Mouse (Mus musculus) hindbrain, postnatal 0 days (tissue): ENCODE measurements around the gene Rem1. TPM values are rescaled to one million over a fixed set of nuclear protein-coding genes. Genes with fewer than 3 reads are reported as not detected.
A peak's percentile ranks its signal among the peaks of the same experiment; 100 is the strongest.
"Not testable (repeated sequence)": the region's sequence is repeated elsewhere in the genome, so short reads cannot be mapped to it uniquely, and the experiment has no call there.

ENCODE experiments used
- ATAC-seq: fragments of 200-750 bp; cut with Nextera tagmentation; 2 replicates; pipeline ENCODE4 v1.8.0; 2017; ENCODE audit warnings: mild to moderate bottlenecking, moderate TSS enrichment, moderate library complexity
- DNase-seq: peaks from one replicate; pipeline ENCODE4 v3.0.0-alpha.2; 2015; ENCODE audit warnings: low spot score
- H3K27ac ChIP-seq: fragments of 300-500 bp; sonication (generic); 2 replicates; pipeline ENCODE4 v1.5.1; 2014; ENCODE audit warnings: mild to moderate bottlenecking
- H3K27me3 ChIP-seq: fragments of 300-500 bp; sonication (generic); 2 replicates; pipeline ENCODE4 v1.6.1; 2014; ENCODE audit warnings: low read length, mixed read lengths; ENCODE audit not compliant: insufficient read depth
- H3K36me3 ChIP-seq: fragments of 300-500 bp; sonication (generic); 2 replicates; pipeline ENCODE4 v1.6.1; 2014; ENCODE audit warnings: low read length, mixed read lengths; ENCODE audit not compliant: insufficient read depth
- H3K4me1 ChIP-seq: fragments of 300-500 bp; sonication (generic); 2 replicates; pipeline ENCODE4 v1.6.1; 2014; ENCODE audit warnings: antibody characterized with exemption, low read length, mixed read lengths; ENCODE audit not compliant: insufficient read depth
- H3K4me2 ChIP-seq: fragments of 300-500 bp; sonication (generic); 2 replicates; pipeline ENCODE4 v1.6.1; 2014; ENCODE audit warnings: low read depth, mild to moderate bottlenecking, low read length, moderate library complexity, mixed read lengths
- H3K4me3 ChIP-seq: fragments of 300-500 bp; sonication (generic); 2 replicates; pipeline ENCODE4 v1.5.1; 2014; ENCODE audit warnings: low read length
- H3K9ac ChIP-seq: fragments of 300-500 bp; sonication (generic); replicated peaks from 2 replicates; pipeline ENCODE4 v1.6.1; 2014; ENCODE audit warnings: mild to moderate bottlenecking, low read length, moderate library complexity, mixed read lengths
- H3K9me3 ChIP-seq: fragments of 300-500 bp; sonication (generic); 2 replicates; pipeline ENCODE4 v1.6.1; 2016; ENCODE audit warnings: low read length, mixed read lengths
- CTCF ChIP-seq: IDR thresholded peaks from 2 replicates; pipeline ENCODE4 v1.5.1; 2016; ENCODE audit warnings: antibody characterized with exemption, control low read depth, low read depth
- WGBS: fragments of 180-500 bp; shearing (Covaris S2); extraction: QIAGEN DNeasy Blood & Tissue Kit; methylation state at CpG from one replicate; pipeline ENCODE4 v1.1.7; 2014; 5-methylcytosine and 5-hydroxymethylcytosine counted together
- polyA plus RNA-seq: library from polyadenylated mRNA; unstranded; fragments of >200 nt; fragmentation: Nextera tagmentation; extraction: Ambion mirVana; gene quantifications from 2 replicates; pipeline ENCODE4 v1.2.1, GENCODE M21; 2015
- total RNA-seq: library from RNA; depleted of rRNA; stranded (reverse); fragments of >200 nt; gene quantifications from 2 replicates; pipeline ENCODE4 v1.2.3, GENCODE M21; 2014

Rem1 gene
- total and polyA plus RNA-seq, 2 experiments from 2014 or later, result 0.65 to 1.0 TPM

- Histone ChIP-seq H3K4me2 (no peak overlapping the region), H3K36me3 (no peaks in the 10 kb centered on the region), H3K9ac (no peak overlapping the region), H3K4me1 (peaks cover 4% of the 10 kb centered on the region; the same call in 1 of the 2 replicates), H3K27ac (no peak overlapping the region), H3K9me3 (no peaks in the 10 kb centered on the region), H3K27me3 (no peaks in the 10 kb centered on the region), H3K4me3 (no peak overlapping the region)
- ATAC-seq (no peak), DNase-seq (peak; percentile 35)
- TF ChIP-seq CTCF, result peak; percentile 57
- WGBS, result 60% methylated on average over 10 of the region's 10 CpGs
These were observed 30.6 kb downstream of the Rem1 start for GRCm38 (mm10) chr2:152657398-152657797.

DNA sequence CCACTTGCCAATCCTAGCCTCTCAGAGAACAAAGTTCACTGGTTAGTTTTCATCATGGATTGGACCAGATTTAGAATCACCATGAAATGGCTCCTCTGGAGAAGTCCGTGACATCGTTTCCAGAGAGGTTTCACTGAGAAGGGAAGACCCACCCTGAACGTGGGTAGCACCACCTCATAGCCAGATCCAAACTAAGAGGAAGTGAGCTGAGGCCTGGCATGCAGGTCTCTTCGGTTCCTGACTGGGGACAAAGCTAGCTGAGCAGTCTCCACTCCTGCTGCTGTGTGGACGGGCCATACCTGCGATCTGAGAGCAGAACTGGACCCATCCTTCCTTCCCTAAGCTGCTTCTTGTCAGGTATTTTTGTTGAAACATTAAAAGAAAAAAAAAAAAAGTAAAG, 34.4 kb downstream of the Rem1 start:
- no peaks in the 10 kb centered on the region for H3K4me1 ChIP-seq
- WGBS, result 83% methylated on average over 6 of the region's 6 CpGs
- no peak for TF ChIP-seq CTCF
- no peaks in the 10 kb centered on the region for H3K36me3 ChIP-seq
- H3K4me3 ChIP-seq, result no peak overlapping the region
- no peak overlapping the region for H3K9ac ChIP-seq
- H3K27ac ChIP-seq, result no peak overlapping the region
- H3K27me3 ChIP-seq, result no peaks in the 10 kb centered on the region
- H3K4me2 ChIP-seq, result no peak overlapping the region
- DNase-seq, result no peak
- H3K9me3 ChIP-seq, result no peaks in the 10 kb centered on the region
- no peak for ATAC-seq

DNA sequence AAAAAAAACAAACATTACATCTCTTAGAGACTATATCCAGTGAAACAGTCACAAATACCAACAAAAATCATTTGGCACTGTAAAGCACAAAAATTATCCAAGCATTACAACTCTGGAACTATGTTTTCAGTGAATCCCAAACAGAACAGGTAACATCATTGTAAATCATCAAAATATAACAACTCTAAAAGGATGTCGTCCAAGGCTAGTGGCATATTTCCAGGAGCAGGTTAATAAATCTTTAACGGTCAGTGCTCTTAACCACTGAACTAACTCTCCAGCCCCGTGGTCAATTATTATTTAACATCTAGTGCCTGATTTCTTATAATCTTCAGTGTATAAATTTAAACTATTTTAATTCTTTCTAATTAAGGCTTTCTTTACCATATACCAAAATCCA, 39.4 kb downstream of the Rem1 start:
- not testable (repeated sequence) for H3K4me3 ChIP-seq, DNase-seq, H3K9me3 ChIP-seq, H3K27me3 ChIP-seq, H3K36me3 ChIP-seq, H3K4me2 ChIP-seq, H3K9ac ChIP-seq, H3K4me1 ChIP-seq, ATAC-seq, H3K27ac ChIP-seq
- 82% methylated on average over 3 of the region's 3 CpGs for WGBS

DNA sequence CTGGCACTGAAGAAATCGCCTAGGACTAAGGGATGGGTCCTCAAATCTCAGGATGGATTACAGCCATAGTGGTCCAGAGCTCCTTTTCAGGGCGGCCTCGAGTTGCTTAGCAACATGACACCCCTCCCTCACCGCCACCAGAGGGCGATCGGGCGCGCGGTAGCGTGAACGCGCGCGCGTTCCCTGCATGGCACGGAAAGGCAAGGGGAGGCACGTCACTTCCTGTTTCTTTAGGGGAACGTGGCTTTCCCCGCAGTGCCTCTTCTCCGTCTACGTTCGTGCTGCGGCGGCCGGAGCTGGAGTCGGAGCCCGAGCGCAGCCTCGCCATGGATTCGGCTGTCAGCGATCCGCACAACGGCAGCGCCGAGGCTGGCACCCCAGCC, 42.5 kb downstream of the Rem1 start, which contains the start of gene H13:
Gene H13 (plus strand): TSS at position 206 of the 383 bp plus-strand sequence.
- Histone ChIP-seq H3K36me3 (no peaks in the 10 kb centered on the region), H3K9me3 (no peaks in the 10 kb centered on the region), H3K27ac (peak within 1 kb of the TSS; percentile 97), H3K9ac (peak within 1 kb of the TSS; percentile 91), H3K27me3 (no peaks in the 10 kb centered on the region), H3K4me2 (peak within 1 kb of the TSS; percentile 74), H3K4me3 (peak within 1 kb of the TSS; percentile 87), H3K4me1 (peaks cover 14% of the 10 kb centered on the region; the same call in 1 of the 2 replicates)
- DNase-seq, result peak; percentile 97
- under 1% methylated on average over 35 of the region's 35 CpGs for WGBS
- peak; percentile 99 for TF ChIP-seq CTCF
- ATAC-seq, result peak; percentile 84

DNA sequence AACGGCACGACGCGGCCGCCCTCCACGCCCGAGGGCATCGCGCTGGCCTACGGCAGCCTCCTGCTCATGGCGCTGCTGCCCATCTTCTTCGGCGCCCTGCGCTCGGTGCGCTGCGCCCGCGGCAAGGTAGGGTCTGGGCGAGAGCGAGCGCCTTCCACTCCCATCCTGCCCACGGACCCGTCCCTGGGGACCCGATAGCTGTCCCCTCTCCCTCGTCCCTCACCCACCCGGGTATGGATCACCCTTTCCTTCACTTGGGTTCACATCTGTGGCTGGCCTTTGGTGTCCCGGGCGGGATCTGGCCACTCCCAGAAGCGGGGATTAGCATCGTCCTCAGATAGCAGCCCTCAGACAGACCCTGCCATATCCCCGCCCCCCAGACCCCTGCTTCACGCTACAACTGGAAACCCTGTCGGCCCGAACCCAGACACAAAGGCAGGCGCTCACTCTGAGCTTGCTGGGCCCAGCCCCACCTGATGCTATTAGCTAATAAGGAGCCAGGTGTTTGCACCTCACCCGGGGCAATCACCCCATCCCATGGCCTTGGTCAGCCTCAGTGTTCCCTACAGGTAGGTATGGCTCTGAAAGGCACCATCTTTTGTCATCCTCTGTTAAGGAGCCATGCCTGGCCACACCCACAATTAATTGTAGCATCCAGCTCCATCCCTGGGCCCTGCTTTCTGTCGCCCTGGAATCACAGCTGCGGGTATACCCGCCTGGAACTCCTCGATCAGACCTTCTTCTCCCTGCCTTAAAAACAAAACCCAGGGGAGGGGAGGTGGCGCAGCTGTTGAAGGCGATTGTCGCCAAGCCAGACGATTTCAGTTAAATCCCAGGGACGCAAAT, 43.1 kb downstream of the Rem1 start:
- H3K4me1 ChIP-seq, result peaks cover 14% of the 10 kb centered on the region; the same call in 1 of the 2 replicates
- TF ChIP-seq CTCF, result no peak
- ATAC-seq (peak; percentile 81), DNase-seq (peak; percentile 72)
- peak overlapping the region; percentile 97 for H3K27ac ChIP-seq
- no peaks in the 10 kb centered on the region for H3K27me3 ChIP-seq
- H3K9me3 ChIP-seq, result no peaks in the 10 kb centered on the region
- peak overlapping the region; percentile 87 for H3K4me3 ChIP-seq
- H3K36me3 ChIP-seq, result no peaks in the 10 kb centered on the region
- WGBS, result 1% methylated on average over 46 of the region's 46 CpGs
- H3K4me2 ChIP-seq, result peak overlapping the region; percentile 74
- H3K9ac ChIP-seq, result peak overlapping the region; percentile 91

DNA sequence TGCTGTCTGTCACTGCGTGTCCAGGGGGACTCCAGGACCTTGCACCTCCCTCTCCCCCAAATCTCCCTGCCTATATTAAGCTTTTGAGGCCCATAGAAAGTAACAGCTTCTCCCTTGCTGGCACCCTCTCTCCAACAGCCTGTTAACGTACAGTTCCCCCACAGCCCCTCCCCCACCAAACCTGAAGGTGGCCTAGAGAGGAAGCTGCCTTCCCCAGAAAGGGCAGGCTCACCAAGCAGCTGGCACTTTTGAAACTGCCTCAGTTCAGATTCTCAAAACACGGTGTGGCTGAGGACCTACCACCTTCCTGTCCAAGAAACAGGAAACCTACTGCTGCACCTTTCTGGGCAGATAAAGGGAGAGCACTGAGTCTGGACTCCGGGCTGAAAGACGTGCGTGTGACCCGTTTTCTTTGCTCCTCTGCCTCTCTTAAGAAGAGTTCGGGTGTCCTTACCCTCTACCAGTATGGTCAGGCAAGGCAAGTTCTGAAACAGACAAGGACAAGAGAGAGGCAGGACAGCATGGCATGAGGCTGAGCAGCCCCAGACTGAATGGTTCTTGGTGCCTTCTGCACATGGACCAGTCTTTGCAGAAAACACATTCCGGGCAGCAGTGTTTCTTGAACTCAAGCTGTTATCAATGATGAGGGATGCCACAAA, 44.4 kb downstream of the Rem1 start:
- 48% methylated on average over 9 of the region's 9 CpGs for WGBS

More for the DNA sequence above, 44.4 kb downstream of the Rem1 start:
- Histone ChIP-seq H3K9me3 (no peaks in the 10 kb centered on the region), H3K4me2 (peak overlapping the region; percentile 74), H3K4me1 (peaks cover 14% of the 10 kb centered on the region; the same call in 1 of the 2 replicates), H3K36me3 (no peaks in the 10 kb centered on the region), H3K27ac (peak overlapping the region; percentile 97; the same call in 1 of the 2 replicates), H3K4me3 (peak overlapping the region; percentile 87), H3K27me3 (no peaks in the 10 kb centered on the region), H3K9ac (peak overlapping the region; percentile 91)
- DNase-seq (peak; percentile 39), ATAC-seq (0 out of 2 replicates have a peak, but pooled peaks have one; percentile 0)
- no peak for TF ChIP-seq CTCF
